Mouse (Mus musculus): ENCODE results near the gene Snx32. TPM values are rescaled to one million over a fixed set of nuclear protein-coding genes. Genes with fewer than 3 reads are reported as not detected.

Snx32 gene
- polyA plus RNA-seq, 1 experiment from 2014 or later: 116 TPM

- Histone ChIP-seq H3K4me2 (ENCODE audit: low read length) (peak overlapping the region; percentile 98), H3K9ac (ENCODE audit: low read depth, low read length) (peak overlapping the region; percentile 95), H3K27ac (ENCODE audit: low read length) (peak overlapping the region; percentile 98), H3K4me1 (ENCODE audit: control insufficient read depth, insufficient read depth, low read length) (peaks cover 39% of the 10 kb centered on the region), H3K27me3 (ENCODE audit: control insufficient read depth, insufficient read depth, low read depth, low read length) (no peaks in the 10 kb centered on the region), H3K36me3 (ENCODE audit: control insufficient read depth, insufficient read depth, low read length) (no peaks in the 10 kb centered on the region), H3K4me3 (ENCODE audit: low read depth, low read length) (peak overlapping the region; percentile 82), H3K9me3 (replicated peaks; ENCODE audit: control insufficient read depth, low read length, poor library complexity, severe bottlenecking) (no peaks in the 10 kb centered on the region)
- 0% methylated on average over 69 of the region's 70 CpGs for WGBS
- ATAC-seq: peak; percentile 94
Measured at GRCm38 (mm10) chr19:5456922-5457745, 53.2 kb downstream of the Snx32 start.

- Histone ChIP-seq H3K36me3 (ENCODE audit: control insufficient read depth, insufficient read depth, low read length) (no peaks in the 10 kb centered on the region), H3K4me2 (ENCODE audit: low read length) (peak overlapping the region; percentile 98), H3K27me3 (ENCODE audit: control insufficient read depth, insufficient read depth, low read depth, low read length) (no peaks in the 10 kb centered on the region), H3K27ac (ENCODE audit: low read length) (peak overlapping the region; percentile 98), H3K4me1 (ENCODE audit: control insufficient read depth, insufficient read depth, low read length) (peaks cover 36% of the 10 kb centered on the region), H3K4me3 (ENCODE audit: low read depth, low read length) (peak overlapping the region; percentile 82), H3K9ac (ENCODE audit: low read depth, low read length) (peak overlapping the region; percentile 95), H3K9me3 (replicated peaks; ENCODE audit: control insufficient read depth, low read length, poor library complexity, severe bottlenecking) (no peaks in the 10 kb centered on the region)
- WGBS: 5% methylated on average over 26 of the region's 26 CpGs
- no peak; the same call in 1 of the 2 replicates for ATAC-seq
Measured at GRCm38 (mm10) chr19:5456241-5456921, 54.0 kb downstream of the Snx32 start.

DNA sequence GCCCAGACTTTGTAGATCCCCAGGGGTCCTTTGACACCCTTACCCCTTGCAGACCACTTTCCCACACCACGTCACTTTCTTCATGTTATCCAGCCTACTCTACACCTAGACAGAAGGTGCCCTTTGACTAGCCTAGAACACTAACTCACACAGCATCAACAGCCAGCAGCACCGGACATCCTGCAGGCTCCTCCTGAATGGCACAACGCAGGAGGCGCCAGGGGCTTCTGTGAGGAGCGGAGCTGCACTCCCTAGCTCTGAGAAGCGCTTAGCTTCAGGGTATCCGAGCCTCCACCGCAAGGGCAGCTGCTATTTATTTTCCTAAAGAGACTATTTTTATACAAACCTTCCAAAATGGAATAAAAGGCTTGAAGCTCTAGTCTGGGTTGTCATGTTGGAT is 54.8 kb downstream of the Snx32 start:
- Histone ChIP-seq H3K4me2 (ENCODE audit: low read length) (peak overlapping the region; percentile 98), H3K9ac (ENCODE audit: low read depth, low read length) (peak overlapping the region; percentile 95), H3K27ac (ENCODE audit: low read length) (peak overlapping the region; percentile 98; the same call in 1 of the 2 replicates), H3K4me1 (ENCODE audit: control insufficient read depth, insufficient read depth, low read length) (peaks cover 31% of the 10 kb centered on the region), H3K27me3 (ENCODE audit: control insufficient read depth, insufficient read depth, low read depth, low read length) (no peaks in the 10 kb centered on the region; the same call in 1 of the 2 replicates), H3K9me3 (replicated peaks; ENCODE audit: control insufficient read depth, low read length, poor library complexity, severe bottlenecking) (no peaks in the 10 kb centered on the region), H3K4me3 (ENCODE audit: low read depth, low read length) (peak overlapping the region; percentile 82), H3K36me3 (ENCODE audit: control insufficient read depth, insufficient read depth, low read length) (no peaks in the 10 kb centered on the region)
- 50% methylated on average over 8 of the region's 8 CpGs for WGBS
- no peak for ATAC-seq

- WGBS: 84% methylated on average over 12 of the region's 12 CpGs
- Histone ChIP-seq H3K4me1 (ENCODE audit: control insufficient read depth, insufficient read depth, low read length) (peaks cover 30% of the 10 kb centered on the region), H3K27ac (ENCODE audit: low read length) (no peak overlapping the region), H3K9ac (ENCODE audit: low read depth, low read length) (peak overlapping the region; percentile 13), H3K36me3 (ENCODE audit: control insufficient read depth, insufficient read depth, low read length) (no peaks in the 10 kb centered on the region), H3K27me3 (ENCODE audit: control insufficient read depth, insufficient read depth, low read depth, low read length) (peaks cover 4% of the 10 kb centered on the region; the same call in 1 of the 2 replicates), H3K4me3 (ENCODE audit: low read depth, low read length) (no peak overlapping the region), H3K4me2 (ENCODE audit: low read length) (peak overlapping the region; percentile 98), H3K9me3 (replicated peaks; ENCODE audit: control insufficient read depth, low read length, poor library complexity, severe bottlenecking) (no peaks in the 10 kb centered on the region)
- ATAC-seq: no peak
Measured at GRCm38 (mm10) chr19:5455037-5455436, 55.3 kb downstream of the Snx32 start.

GRCm38 (mm10) chr19:5451766-5452165 is 58.6 kb downstream of the Snx32 start:
- Histone ChIP-seq H3K4me1 (ENCODE audit: control insufficient read depth, insufficient read depth, low read length) (peaks cover 25% of the 10 kb centered on the region), H3K36me3 (ENCODE audit: control insufficient read depth, insufficient read depth, low read length) (no peaks in the 10 kb centered on the region), H3K4me2 (ENCODE audit: low read length) (no peak overlapping the region), H3K9ac (ENCODE audit: low read depth, low read length) (no peak overlapping the region), H3K4me3 (ENCODE audit: low read depth, low read length) (no peak overlapping the region), H3K9me3 (replicated peaks; ENCODE audit: control insufficient read depth, low read length, poor library complexity, severe bottlenecking) (no peaks in the 10 kb centered on the region), H3K27ac (ENCODE audit: low read length) (no peak overlapping the region), H3K27me3 (ENCODE audit: control insufficient read depth, insufficient read depth, low read depth, low read length) (peaks cover 33% of the 10 kb centered on the region)
- WGBS: 83% methylated on average over 6 of the region's 6 CpGs
- ATAC-seq: no peak

GRCm38 (mm10) chr19:5449673-5450072 is 60.7 kb downstream of the Snx32 start:
- Histone ChIP-seq H3K36me3 (ENCODE audit: control insufficient read depth, insufficient read depth, low read length) (no peaks in the 10 kb centered on the region), H3K4me1 (ENCODE audit: control insufficient read depth, insufficient read depth, low read length) (peaks cover 6% of the 10 kb centered on the region; the same call in 1 of the 2 replicates), H3K27me3 (ENCODE audit: control insufficient read depth, insufficient read depth, low read depth, low read length) (peaks cover 45% of the 10 kb centered on the region), H3K4me2 (ENCODE audit: low read length) (no peak overlapping the region), H3K9me3 (replicated peaks; ENCODE audit: control insufficient read depth, low read length, poor library complexity, severe bottlenecking) (no peaks in the 10 kb centered on the region), H3K4me3 (ENCODE audit: low read depth, low read length) (no peak overlapping the region), H3K9ac (ENCODE audit: low read depth, low read length) (no peak overlapping the region), H3K27ac (ENCODE audit: low read length) (no peak overlapping the region)
- WGBS: 85% methylated on average over 3 of the region's 3 CpGs
- ATAC-seq: no peak

GRCm38 (mm10) chr19:5448354-5449150 is 61.8 kb downstream of the Snx32 start:
- Histone ChIP-seq H3K36me3 (ENCODE audit: control insufficient read depth, insufficient read depth, low read length) (no peaks in the 10 kb centered on the region), H3K4me3 (ENCODE audit: low read depth, low read length) (peak overlapping the region; percentile 56), H3K9ac (ENCODE audit: low read depth, low read length) (peak overlapping the region; percentile 33), H3K4me1 (ENCODE audit: control insufficient read depth, insufficient read depth, low read length) (peaks cover 5% of the 10 kb centered on the region; the same call in 1 of the 2 replicates), H3K4me2 (ENCODE audit: low read length) (peak overlapping the region; percentile 72), H3K9me3 (replicated peaks; ENCODE audit: control insufficient read depth, low read length, poor library complexity, severe bottlenecking) (no peaks in the 10 kb centered on the region), H3K27me3 (ENCODE audit: control insufficient read depth, insufficient read depth, low read depth, low read length) (peaks cover 45% of the 10 kb centered on the region), H3K27ac (ENCODE audit: low read length) (no peak overlapping the region)
- peak; percentile 38; the same call in 1 of the 2 replicates for ATAC-seq
- WGBS: 8% methylated on average over 36 of the region's 36 CpGs

DNA sequence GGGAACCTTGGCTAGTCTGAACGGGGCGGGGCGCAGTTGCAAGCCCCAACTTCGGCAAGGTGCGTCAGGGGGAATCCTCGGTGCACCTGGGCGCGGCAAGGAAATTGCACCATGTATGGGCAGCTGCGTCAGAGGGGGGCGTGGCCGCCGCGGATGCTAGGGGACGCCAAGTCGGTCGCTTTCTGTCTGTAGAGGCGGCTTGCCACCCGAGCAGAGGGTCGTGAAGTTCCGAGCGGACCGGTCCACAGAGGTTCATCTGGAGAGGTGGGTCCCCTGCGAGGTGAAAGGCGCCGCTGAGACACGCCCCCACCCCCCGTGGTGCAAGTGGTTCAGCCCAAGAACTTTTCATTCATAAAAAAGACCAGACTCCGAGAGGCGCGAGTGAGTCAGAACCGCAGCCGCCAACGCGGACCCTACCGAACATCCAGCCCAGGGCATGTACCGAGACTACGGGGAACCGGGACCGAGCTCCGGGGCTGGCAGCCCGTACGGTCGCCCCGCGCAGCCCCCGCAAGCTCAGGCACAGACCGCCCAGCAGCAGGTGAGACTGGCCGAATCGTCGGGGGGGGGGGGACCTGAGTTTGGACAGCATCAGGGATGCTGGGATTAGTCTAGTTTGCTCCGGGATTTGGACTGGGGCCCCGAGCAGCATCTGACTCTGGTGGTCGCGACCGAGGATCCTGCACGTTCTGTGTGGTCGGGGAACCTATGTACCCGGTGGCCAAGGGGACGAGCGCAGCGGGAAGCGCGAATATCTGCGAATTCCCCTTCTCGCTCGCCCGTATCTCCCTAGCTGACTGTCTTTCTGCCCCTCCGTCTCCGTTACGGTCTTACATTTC is 62.6 kb downstream of the Snx32 start, which contains the start of gene Fosl1:
Fosl1 (plus strand) TSS at position 33 of the 839 bp plus-strand sequence.
- peak; percentile 63 for ATAC-seq
- Histone ChIP-seq H3K9me3 (replicated peaks; ENCODE audit: control insufficient read depth, low read length, poor library complexity, severe bottlenecking) (no peaks in the 10 kb centered on the region), H3K27ac (ENCODE audit: low read length) (no peak within 1 kb of the TSS), H3K4me2 (ENCODE audit: low read length) (peak within 1 kb of the TSS; percentile 72), H3K9ac (ENCODE audit: low read depth, low read length) (peak within 1 kb of the TSS; percentile 33), H3K4me3 (ENCODE audit: low read depth, low read length) (peak within 1 kb of the TSS; percentile 56), H3K4me1 (ENCODE audit: control insufficient read depth, insufficient read depth, low read length) (peaks cover 5% of the 10 kb centered on the region; the same call in 1 of the 2 replicates), H3K36me3 (ENCODE audit: control insufficient read depth, insufficient read depth, low read length) (no peaks in the 10 kb centered on the region), H3K27me3 (ENCODE audit: control insufficient read depth, insufficient read depth, low read depth, low read length) (peaks cover 45% of the 10 kb centered on the region)
- under 1% methylated on average over 70 of the region's 70 CpGs for WGBS
